Mouse (Mus musculus) lung, adult 2 months (tissue): ENCODE results near the gene Krt9.

Experiments
- CTCF ChIP-seq: fragments of 200-500 bp; IDR thresholded peaks from 2 replicates; pipeline ENCODE4 v1.5.1; 2011; ENCODE audit warnings: mild to moderate bottlenecking, low read length, control low read depth; ENCODE audit not compliant: insufficient read depth
- POLR2A ChIP-seq: fragments of 200-500 bp; IDR thresholded peaks from 2 replicates; pipeline ENCODE4 v1.6.1; 2011; ENCODE audit warnings: low read depth, mild to moderate bottlenecking, control low read depth, low read length, borderline replicate concordance; ENCODE audit errors: extremely low read depth

DNA sequence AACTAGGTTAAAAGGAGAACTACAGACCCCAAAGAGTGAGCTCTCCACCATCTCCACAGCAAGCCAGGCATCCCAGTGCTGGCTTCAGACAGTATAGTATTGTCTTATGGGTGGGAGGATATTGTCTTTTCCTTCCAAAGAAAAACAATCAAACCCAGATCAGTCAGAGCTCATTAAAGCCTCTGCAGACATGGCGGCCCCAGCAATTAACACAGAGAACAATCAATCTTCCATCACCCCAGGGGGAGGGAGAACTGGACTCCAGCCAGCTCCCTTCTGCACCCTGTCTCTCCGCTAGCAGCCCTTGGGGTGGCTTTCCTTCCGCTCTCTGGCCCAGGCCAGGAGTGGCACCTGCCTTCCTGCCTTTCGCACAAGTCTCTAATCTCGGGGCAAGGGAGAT lies 55.4 kb downstream of the Krt9 start:
- TF ChIP-seq CTCF (no peak), POLR2A (no peak)
